Mouse (Mus musculus) heart, adult 9 months (tissue): Measurements from ENCODE around the gene Pglyrp1.

Experiments used
- DNase-seq, 2 experiments: peaks; one replicate each; pipeline ENCODE4 v3.0.0; 2022; ENCODE audit warnings: low spot score in 2 of 2

The Pglyrp1 gene

DNA sequence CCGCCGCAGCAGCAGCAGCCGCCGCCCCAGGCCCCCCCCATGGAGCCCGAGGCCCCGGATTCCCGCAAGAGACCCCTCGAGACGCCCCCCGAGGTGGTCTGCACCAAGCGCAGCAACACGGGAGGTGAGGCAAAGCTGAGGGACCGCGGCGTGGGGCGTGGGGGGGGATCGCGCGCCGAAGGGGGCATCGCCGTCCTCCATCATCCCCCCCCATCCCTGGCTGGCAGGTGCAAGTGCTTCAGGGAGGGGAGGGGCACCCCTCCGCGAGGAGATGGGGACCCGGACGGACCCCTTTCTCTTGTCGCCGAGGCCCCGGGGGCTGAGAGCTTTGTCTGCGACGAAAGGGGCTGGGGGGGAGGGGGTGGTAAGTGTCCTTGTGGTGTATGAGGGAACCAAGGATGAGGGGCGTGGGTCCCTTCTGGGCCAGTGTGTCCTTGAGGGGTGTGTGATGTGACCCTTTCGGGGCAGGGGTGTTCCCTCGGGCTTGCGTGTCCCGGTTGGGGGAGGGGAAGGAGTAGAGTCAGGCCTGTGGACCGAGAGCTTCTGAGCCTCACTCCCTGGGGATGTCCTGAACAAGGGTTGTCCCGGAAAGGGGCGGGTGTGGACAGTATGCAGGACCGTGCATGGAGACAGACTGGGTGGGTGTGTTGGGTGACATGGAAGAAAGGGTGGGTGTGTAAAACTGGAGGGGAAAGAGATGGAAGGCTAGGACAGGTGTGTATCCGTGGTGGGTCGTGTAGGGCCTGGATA lies 55.1 kb downstream of the Pglyrp1 start:
- peak; percentile 73 to 85 for DNase-seq

DNA sequence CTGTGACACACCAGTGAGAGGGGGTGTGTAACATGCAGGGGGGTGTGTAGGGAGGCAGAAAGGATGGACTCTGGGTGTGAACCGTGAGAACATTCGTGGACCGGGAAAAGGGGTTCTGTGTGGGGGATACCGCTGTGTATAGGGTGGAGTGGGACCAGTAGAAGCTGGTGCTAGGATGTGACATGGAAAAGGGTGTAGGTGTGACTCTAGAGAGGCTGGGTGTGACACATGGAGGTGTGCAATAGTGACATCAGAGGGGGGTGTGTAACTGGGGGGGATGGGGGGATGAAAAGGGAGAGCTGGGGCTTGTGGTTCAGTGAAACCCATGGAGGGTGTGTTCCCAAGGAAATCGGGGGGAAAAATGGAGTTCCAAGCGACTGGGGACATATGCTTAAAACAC lies 55.8 kb downstream of the Pglyrp1 start:
- peak in 1 of 2 experiments; percentile 19 for DNase-seq

DNA sequence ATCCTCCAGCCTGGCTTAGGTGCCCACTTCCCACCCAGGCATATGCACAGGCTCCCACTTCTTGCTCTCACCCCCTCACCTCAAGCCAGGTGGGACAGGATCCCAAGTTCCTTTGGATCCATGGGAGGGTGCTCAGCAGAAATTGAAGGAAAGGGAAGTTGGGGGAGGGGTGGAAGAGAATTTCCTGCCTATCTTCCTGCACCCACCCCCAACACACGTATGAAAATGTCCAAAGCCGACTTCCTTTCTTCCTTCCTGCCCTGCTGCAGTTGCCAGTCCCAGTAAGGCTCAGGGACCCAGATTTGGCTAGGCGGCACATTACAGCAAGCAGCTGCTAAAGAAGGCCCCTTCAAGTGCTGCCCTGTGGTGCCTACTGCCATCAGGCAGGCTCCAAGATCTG lies 56.6 kb downstream of the Pglyrp1 start:
- DNase-seq = peak; percentile 71 to 84
